Mouse (Mus musculus) right cerebral cortex, adult 2 months (tissue): ENCODE data around the gene Lancl2.

Experiments
- DNase-seq, 2 experiments: peaks; one replicate each; pipeline ENCODE4 v3.0.0; 2021 to 2022; ENCODE audit warnings: low spot score in 2 of 2

Lancl2 gene

DNA sequence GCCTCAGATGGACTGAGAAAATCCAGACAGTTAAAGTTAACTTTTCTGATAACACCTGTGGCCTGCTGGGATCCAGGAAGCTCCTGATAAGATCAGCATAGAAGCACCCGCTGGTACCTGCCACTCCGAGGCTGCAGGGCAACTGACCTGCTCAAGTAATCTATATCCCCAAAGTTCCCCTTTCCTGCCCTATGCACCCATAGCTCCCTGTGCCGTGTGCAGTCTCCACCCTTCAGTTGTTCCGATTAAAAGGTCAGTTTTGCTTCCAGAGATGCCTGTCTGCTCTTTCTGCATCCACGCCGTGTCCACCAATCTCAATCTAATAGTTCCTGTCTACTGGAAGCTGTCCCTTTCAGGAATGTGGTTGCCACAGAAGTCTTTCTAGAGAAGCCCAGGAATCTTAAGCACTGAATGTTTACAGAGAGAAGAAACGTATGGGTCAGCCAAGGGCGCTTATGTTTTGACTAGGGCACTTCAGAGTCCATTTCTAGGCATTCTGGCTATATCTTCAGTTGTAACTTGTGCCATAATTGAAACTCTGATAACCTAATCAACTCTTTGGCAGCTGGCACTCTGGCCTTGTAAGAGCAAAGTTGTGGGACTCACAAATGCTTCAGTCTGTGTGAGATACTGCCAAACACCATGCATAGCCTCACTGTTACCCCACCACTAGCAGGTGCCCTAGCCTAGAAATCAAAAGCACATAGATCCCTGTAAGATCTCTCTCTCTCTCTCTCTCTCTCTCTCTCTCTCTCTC lies 65.0 kb downstream of the Lancl2 start:
- DNase-seq = no peak

DNA sequence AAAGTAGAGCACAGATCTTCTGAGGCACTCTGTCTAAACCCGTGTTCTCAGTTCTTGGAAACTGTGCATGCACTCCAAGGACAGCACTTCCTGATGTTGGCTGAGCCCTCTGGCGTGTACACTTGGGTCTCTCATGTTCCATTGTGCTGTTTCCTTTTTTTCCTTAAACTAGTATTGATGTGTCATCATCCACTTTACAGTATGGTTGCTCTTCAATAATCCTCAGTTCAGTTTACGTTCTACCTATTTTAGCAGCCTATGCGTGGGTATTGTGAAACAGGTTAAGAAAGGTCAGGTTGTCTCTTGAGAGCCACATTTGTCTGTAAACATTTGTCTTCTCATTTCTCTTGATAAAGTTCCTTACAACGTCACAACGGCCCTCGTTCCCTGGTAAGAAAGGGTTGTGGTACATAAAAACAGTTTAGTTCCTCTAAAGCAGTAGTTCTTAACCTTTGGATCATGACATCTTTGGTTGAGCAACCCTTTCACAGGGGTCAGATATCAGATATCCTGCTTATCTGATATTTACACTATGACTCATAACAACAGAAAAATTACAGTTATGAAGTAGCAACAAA lies 66.7 kb downstream of the Lancl2 start:
- DNase-seq = no peak

DNA sequence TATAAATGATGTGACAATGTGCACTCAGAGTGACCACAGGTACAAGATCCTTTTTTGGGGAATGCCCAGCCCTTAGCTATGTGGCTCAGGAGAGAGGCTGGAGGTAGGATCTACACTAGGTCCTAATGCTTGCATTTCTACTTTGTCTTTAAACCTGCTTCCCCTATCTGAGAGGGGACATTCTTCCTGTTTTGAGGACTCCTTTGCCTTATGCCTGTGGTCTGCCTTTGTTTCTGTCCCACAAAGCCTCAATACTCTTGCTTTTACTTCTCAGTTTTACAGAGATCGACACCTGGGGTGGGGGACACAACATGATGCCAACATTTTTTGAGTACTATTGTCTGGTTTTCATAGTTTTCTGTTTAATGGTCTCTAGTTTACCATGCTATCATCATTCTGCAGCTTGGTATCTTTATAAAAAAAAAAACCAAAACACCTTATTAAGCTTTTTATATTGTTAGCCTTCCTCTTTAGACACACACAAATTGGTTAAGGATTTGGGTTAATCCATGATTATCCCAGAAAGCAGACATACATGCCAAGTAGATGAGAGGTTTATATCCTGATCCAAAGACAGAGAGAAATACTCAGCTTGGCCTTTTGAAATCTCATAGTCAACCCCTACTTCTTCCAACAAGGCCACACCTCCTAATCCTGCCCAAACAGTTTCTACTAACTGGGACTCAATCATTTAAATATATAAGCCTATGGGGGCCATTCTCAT lies 68.3 kb downstream of the Lancl2 start:
- no peak for DNase-seq

DNA sequence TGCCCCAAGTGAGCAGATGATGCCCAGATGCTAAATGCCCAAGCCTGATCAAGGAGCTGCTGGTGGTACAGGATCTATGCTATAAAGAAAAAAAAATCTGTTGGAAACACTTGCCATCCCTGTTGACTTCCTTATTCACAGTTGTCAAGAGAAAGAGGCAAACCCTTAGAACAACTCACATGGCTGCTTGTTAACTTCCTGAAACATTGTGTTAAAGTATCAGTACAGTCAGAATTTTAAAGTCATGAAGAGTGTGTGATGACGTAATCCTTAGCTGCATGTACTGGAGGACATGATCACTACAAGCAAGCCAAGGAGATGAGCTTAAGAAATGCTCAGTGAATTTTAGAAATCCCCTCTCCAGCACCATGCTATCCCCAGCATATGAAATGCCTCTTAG lies 71.5 kb downstream of the Lancl2 start:
- no peak for DNase-seq

DNA sequence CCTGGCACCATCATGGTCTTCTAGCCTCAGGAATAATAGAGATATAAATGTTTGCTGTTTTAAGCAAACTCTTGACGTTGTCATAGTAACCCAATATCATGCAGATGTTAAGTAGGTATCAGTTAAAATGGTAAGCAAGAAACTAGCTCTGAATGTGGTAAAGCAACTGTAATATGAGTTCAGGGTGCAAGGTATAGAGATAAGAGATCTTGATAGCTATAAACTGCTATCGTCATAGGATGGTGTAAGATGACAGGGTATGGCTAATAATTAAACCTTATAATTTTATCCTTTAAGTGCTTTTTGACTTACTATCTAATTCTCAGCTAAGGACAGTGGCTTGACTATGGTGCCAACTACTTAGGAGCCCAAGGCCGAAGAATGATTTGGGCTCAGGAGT lies 78.0 kb downstream of the Lancl2 start:
- DNase-seq = no peak

DNA sequence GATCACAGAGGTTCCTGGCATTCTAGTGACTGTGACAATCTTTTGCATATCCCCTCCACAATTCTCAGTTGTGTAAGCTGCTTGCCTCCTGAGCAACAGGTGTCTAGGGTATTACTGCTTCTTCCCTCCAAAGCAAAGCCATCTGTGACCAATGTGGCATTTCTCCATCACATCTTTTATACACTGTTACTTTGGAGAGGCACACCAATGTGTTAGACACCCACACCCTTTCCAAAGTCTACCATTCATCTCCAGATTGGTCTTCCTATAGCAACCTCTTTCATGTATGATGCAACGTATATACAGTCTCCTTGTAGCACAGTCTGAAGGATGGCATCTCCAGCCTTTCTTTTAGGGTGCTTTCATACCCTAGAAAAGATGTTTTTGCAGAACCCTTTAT lies 80.3 kb downstream of the Lancl2 start:
- no peak for DNase-seq

DNA sequence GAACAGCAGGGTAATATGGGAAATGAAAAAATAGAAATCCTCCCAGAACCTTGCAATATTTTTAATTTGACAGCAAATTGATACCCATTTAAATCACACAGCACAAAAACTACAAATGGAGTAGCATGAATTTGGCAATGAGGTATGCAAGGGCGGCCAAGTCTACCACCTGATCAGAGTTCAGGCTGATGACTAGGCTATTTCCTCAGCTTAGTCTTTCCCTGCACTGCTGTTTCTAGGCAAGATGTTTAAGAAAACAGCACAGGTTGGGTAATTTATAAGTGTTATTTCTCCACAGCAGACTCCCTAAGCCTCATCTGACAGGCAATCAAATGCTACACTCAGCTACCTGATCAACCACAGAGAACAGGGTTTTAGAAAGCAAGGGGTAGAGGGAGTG lies 81.9 kb downstream of the Lancl2 start:
- no peak for DNase-seq

DNA sequence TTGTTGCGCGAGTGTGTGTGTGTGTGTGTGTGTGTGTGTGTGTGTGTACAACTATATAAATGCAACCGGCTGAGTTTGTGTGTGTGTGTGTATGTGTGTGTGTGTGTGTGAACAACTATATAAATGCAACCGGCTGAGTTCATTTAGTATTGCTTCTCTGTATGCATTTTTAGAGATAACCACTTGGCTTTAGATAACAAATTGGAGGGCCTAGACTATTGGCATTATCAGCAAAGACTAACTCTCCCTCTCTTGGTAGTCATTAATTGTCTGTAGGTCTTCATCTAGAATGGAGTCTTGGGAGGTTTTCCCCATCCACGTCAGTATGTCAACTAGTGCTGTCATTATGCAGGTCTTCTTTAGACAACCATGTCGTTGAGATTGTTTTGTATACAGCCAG lies 85.0 kb downstream of the Lancl2 start:
- DNase-seq = no peak
